Mouse (Mus musculus) adrenal gland, postnatal 14 days (tissue): ENCODE data around the gene Tmem203. TPM values are rescaled to one million over a fixed set of nuclear protein-coding genes. Genes with fewer than 3 reads are reported as not detected.

Experiments
- DNase-seq: peaks from one replicate; pipeline ENCODE4 v3.0.0; 2021; ENCODE audit warnings: mixed read lengths
- long read RNA-seq, 2 experiments: library from polyadenylated mRNA; stranded (forward); transcript quantifications; one replicate each; pipeline ENCODE4 v2.0.0; 2021
- total RNA-seq: library from RNA; stranded (reverse); gene quantifications from 2 replicates; pipeline ENCODE4 v1.2.3, GENCODE M21; 2021

Tmem203 gene
- 25.6 and 31.0 TPM in 2 replicates for total RNA-seq
- long read RNA-seq, experiment 1, transcript Tmem203-201 (1 exons, 854 nt), result major isoform, 48 of 48 reads
- long read RNA-seq, experiment 1, partial matches to known transcripts, result 0 of 48 reads
- long read RNA-seq, experiment 1, other reads (novel, unspliced or antisense), result 0 of 48 reads
- long read RNA-seq, experiment 2, transcript Tmem203-201 (1 exons, 854 nt), result major isoform, 44 of 44 reads
- long read RNA-seq, experiment 2, partial matches to known transcripts, result 0 of 44 reads
- long read RNA-seq, experiment 2, other reads (novel, unspliced or antisense), result 0 of 44 reads

DNA sequence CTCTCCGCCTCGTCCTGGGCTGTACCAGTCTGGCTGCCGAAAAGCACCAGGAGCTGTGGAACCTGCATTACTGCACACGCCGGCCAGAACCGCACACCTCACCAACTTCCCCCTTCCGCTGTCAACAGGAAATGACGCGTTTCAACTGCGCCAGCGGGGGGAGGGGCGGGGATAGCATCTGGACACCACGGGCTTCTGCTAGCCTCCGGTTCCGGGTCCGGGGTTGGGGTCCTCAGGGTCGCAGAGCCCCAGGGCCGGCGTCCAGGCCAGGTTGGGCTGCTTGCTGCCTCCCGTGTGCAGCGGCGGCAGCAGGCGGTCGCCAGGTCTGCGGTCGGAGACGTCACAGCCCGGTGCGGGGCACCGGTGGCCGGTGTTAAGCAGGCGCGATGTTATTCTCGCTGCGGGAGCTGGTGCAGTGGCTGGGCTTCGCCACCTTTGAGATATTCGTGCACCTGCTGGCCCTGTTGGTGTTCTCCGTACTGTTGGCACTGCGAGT is at the start of gene Tmem203:
Gene Tmem203, plus strand, starts transcription at position 156 of the 496 bp plus-strand sequence.
- peak; percentile 94 for DNase-seq

DNA sequence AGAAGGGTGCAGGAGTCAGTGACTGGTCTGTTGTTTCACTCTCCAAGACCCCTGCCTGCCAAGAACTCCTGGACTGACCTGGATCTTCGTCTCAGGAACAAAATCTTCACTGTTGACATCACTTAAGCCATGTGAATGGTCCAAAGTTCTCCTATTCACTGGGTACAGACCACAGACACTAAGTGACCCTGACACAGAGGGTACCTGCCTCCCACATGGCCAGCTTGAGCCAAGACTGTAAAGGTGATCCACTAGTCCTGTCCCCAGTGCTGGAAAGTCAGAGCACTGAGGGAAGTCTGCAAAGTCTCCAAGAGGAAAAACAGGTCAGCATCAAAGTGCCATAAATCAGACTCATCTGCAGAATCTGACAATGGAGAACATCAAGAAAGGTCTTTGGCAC is 47.6 kb upstream of the Tmem203 start:
- DNase-seq, result no peak

DNA sequence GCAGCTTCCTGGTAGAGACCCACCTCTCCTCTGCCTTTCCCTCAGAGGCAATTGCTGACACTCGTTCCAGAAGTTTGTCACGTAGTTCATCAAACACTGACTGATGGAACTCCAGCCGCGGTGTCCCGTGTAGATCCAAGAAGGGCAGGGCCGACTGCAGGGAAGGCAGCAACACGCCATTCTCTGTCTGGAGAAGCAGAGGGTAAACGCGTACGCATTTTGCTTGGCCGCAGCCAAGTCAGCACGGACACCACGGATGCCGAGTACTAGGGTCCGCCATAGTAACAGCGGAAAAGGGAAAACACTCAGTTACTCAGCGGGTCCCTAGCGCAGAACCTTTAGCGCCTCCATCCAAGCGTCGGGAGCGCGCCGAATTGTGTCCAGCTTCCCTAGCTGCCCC is 44.6 kb upstream of the Tmem203 start:
- no peak for DNase-seq

DNA sequence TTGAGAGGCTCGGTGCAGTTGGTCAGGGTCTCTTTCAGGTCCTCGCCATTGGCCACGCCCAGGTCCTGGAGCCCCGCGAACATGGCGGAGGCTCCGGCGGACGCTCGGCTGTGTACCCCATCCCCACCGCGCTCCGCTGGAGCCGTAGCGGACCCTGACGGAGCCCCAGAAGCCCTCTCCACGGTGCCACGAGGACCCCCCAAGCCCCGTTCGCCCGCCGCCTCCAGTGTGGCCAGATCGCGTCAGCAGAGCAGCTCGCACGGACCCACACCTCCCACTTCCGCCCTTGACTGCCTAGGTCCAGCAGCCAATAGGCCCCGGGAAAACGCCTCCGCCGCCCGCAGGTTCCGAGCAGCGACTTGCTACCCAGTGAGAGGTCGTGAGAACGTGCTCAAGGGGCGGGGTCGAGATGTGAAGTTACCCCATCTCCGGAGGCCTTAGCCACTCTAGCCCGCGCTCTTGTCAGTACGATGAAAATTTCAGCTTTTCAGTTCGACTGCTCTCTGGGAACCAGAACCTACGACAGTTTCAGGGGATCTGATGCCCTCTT is 44.0 kb upstream of the Tmem203 start, which contains the start of gene Nelfb:
Gene Nelfb, minus strand, starts transcription at position 369 of the 550 bp plus-strand sequence.
- DNase-seq, result peak; percentile 96

DNA sequence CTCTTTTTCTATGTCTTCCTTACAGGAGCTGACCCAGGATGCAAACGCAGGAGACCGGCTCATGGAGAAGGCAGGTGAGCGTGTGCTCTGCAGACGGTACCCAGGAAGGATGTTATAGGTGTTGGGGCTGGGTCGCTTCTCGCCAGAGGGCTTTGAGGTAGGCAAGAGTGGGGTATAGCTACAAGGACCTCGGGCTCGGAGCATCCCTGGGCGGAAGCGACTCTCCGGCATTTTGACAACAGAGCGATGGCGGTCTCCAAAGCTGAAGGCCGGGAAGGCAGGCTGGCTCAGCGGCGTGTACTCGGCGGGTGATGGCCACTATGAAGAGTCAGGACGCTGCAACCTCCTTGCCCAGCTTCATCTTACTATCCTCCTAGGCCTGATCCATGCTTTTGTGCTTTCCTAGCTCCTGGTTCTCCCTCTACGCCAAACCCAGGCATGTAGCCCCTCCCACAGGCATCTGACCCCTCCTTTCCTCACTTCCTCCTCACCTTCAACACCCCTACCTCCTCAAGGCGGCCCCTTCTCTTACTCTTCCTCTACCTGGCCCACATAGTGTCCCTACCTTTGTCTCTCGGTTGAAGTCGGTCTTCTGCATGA is 41.9 kb upstream of the Tmem203 start:
- DNase-seq, result no peak

DNA sequence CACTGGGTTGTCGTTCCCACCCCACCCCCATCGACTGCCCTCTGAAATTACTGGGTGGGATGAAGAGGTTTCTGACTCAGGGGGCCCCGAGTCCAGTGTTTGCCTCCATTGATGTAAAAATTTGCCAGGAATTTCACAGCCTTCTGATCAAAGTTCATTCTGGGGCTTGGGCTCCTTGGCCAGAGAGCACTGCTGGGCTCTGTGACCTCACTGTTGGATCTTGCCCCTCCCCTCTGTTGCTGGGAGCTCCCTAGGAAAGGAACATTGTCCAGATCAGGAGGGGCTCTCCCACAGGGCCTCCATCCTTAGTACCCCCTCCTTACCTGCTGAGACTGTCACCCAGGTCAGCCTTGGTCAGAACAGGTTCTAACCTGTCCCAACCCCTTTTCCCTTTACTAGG is 40.8 kb upstream of the Tmem203 start, which contains the start of gene Stpg3:
Gene Stpg3, minus strand, starts transcription at position 194 of the 400 bp plus-strand sequence.
- DNase-seq, result no peak

DNA sequence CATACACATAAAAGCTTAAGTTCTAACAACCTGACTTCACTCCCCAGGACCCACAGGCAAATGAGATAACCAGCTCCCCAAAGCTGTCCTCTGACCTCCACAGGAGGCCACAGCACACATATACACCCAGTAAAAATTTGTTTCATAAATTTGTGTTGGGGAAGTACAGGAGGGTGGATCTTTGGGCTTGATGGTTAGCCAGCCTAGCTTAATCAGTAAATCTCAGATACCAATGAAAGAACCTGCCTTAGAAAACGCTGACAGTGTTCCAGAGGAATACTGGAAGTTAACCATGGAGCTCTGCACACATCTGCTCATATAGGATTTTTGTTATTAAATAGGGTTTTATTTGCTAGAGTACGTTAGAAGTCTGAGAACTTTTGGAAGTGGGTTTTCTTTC is 37.6 kb upstream of the Tmem203 start:
- no peak for DNase-seq

DNA sequence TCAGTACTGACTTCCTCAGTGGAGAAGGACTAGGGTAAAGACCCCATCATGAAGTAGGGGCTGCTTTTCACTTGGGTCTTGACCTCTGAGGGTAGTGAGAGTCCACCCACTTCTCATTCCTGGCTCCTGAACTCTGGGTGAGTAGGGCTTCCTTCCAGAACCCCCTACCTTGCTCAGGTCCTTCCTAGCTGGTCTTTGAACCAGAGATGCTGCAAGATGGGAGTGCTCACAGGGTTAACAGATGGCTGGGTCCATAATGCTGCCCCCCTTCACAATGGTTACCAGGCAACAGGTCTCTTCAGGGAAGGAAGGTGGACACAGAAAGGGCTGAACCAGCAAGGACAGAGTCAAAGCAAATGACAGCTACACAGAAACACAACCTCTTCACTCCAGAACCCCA is 36.8 kb upstream of the Tmem203 start, which contains the start of gene Fam166a:
Gene Fam166a, plus strand, starts transcription at position 301 of the 400 bp plus-strand sequence.
- no peak for DNase-seq

DNA sequence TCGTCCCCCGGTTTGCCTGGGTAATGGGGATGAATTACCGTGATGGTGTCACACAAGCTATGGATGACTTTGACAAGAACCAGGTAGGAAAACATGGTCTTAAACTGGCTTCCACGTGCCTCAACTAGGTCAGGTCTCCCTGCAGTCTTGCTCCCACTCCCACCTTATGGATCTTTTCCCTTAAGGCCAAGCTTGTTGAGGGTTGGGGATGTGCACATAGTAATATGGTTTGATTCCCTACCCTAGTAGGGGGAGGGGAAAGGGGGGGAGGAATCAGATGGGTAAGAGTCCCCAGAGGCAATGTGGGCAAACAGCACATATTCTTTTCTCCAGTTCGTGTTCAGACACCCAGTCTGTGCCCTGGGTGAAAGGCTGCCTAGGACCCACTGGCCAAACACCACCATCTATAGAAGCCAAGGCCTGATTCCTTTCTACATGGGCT is 33.9 kb upstream of the Tmem203 start:
- no peak for DNase-seq

DNA sequence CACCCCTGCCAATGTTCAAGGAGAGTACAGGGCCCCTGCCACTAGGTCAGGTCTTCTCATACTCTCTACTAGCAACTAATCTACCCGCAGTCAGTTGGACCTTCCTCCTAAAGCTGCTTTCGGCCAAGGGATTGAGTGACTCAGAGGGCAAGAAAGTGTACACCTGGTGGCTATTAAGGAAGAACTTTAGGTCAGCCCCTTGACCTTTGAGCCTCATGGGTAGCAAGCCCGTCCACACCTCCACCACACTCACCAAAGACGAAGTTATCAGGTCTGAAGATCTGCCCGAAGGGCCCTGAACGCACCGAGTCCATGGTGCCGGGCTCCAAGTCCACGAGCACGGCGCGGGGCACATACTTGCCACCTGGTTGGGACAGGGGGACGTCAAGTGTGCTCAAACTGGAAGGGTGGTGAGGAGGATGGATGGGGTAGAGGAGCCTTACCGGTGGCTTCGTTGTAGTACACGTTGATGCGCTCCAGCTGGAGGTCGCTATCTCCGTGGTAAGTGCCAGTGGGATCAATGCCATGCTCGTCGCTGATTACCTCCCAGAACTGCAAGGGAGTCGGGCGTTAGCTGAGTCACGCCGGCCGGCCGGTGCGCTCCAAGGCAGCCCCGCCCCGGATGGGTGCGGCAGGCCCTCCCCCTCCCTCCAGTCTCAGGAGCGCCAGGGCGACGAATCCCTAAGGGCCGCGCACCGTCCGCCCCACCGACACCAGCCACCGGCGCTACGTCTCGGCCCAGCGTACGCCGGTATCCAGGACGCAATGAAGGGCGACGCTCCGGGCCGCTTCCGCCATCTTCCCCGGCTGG is 31.4 kb upstream of the Tmem203 start:
- DNase-seq, result peak; percentile 95

DNA sequence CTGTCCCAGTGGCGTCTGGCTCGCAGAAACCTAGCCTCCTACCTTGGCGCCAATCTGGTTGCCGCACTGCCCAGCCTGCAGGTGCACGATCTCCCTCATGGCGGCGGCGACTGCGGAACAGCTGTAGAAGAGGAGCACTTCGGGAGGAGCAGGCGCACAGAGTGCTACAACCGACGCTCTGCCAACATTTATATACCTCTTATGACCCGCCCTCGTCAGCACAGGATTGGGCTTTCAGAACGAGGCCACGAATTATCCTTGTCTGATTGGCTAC is 30.8 kb upstream of the Tmem203 start, which contains the start of gene Tubb4b:
Gene Tubb4b, minus strand, starts transcription at position 211 of the 274 bp plus-strand sequence.
- DNase-seq, result no peak

DNA sequence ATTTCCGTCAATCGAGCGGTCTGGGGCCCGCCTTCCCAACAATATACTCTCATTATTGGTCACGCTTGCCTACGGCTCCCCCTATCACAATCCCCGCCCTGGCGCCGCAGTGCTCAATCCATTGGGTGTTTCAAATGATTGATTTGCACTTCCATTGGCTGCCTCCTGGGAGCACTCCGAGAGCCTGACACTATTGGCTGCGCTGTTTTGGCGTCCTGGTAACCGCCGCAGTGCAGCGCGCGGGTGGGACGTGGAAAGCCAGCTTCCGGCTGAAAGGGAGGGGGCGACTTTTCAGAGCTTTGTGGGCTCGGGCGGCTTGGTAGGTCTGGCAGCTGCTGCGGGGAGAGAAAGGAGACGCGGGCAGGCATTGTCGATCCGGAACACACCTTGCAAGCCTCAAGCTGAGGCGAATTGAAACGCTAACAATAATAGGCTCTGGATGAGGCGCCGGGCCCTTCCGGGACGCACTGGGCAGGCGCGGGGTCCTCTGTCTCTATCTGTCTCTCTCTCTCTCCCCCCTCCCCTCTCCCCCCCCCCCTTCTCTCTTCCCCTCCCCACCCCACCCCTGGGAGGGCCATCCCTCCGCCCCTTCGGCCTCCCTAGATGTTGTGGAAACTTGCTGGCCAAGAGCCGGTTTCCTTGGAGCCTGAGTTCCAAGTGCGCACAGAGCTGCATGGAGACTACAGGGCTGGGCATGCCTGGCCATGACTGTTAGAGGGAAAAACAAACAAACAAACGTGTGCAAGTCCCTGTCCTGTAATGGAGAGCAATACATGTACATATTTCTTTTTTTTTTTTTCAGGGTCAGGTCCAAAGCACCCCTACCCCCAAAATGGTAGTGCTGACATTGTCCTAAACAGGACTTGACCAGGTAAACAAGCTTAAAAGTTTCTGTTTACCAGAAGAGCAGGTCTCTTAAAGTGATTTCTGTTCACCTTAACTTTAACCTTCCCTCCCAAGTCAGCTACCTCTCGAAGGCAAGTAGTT is 30.2 kb upstream of the Tmem203 start:
- DNase-seq, result peak; percentile 98

DNA sequence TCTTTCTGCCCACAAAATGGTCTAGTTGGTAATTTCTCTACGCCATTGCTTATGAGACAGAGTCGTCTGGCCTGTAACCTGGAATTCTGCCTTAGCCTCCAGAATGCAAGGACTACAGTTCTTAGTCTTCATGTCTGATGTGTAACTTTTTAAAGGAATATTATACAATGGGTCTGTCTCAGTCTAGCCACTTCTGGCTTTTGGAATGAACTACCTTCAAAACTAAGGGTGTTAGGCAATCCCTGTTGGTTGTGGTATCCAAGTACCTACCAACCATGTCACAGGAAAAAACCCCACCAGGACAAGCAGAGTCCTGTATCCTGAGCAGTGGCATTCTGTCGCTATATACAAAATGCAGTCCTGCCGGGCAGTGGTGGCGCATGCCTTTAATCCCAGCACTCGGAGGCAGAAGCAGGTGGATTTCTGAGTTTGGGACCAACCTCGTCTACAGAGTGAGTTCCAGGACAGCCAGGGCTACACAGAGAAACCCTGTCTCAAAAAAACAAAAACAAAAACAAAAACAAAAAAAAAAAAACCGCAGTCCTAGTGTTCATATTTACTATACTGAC is 29.3 kb upstream of the Tmem203 start:
- no peak for DNase-seq

DNA sequence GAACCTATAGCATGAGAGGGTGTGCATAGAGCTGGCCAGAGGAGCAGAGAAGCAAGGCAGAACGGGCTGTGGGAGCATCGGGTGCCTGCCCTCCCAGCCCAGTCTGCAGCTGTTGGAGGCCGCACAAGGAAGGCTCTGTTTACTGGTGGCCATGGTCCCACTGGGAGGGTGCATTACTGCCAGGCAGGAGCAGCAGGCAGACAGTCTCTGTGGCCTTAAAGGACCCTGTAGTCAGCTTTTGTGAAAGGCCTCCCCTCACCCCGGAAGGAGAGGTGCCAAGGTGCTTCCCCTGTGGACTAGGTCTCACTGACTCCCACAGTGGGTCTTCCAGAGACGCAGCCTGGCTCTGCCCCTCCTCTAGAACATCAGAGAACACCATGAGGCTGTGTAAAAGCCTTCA is 28.4 kb upstream of the Tmem203 start:
- no peak for DNase-seq

DNA sequence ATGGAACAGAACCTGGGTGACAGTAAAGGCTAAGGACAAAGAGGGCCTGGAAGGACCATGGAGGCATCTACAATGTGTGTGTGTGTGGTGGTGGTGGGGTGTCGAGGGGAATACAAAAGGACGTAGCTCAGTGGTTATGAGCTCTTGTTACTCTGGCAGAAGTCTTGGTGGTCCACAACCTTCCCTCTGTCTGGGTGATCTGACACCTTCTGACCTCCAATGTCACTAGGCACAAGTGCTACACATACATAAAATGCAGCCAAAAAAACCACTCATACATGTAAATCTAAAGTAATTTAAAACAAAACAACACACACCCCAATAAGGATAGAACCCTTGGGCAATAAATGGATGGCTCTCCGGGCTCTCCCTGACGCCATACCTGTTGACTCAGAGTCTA is 27.8 kb upstream of the Tmem203 start:
- DNase-seq, result no peak

DNA sequence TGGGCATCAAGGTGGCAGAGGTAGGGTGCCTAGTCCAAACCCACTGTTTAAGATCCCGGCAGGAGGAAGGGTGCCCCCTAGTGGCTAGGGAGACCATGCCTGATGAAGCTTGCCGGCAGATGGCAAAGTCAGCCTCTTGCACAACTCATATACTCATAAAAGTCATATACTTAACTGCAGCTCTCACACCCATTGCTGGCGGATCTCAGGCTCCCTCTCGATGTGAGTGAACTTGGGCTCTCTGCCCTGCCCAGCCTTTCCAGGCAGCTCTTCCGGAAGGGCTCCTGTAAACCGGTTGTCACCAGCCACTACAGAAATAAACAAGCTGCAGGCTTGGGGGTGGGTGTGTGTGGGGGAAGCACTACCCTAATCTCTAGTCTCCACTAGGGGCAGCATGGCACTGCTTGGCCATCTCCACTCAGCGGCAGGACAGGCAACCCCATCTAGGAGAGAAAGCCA is 26.8 kb upstream of the Tmem203 start:
- peak; percentile 92 for DNase-seq

DNA sequence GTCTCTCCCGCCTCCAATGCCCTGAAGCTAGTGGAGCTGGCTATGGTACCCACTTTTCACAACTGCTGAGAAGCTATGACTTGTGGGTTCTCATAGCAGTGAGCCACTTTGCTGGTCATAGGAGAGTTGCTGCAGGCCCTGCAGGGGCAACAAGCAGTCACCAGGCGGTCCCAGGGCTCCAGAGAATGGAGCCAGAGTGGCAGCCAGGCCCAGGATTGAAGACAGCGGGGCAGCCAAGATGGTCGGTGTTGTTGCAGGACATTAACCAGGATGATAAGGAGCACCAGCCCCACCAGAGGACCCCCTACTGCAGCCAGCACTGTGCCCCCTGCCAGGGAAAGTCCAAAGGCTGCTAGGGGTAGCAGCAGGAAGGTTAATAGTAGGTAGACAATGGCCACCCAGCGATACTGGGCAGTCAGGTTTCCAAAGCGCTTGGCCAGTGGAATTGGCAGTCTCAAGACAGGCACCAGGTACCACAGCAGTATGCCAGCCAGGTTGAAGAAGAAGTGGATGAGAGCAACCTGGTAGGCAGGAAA is 26.2 kb upstream of the Tmem203 start:
- DNase-seq, result no peak

DNA sequence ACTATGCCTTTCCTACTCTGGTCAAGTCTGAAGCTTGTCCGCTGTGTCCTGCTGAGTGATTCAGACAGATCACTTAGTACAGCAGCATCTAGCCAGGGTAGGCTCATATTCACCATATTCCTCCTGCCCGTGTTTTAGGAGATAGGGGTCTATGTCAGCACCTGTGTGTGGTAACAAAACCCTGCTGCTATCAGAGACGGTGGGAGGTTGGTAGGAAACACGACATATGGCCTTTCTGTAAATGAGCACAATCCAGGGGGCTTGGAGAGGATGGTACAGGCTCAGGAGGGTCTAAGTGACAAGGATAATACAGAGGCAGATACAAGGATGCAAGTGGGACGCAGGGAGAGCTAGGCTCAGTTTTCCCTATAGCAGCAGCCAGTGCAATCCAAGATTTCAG is 25.7 kb upstream of the Tmem203 start:
- no peak for DNase-seq

DNA sequence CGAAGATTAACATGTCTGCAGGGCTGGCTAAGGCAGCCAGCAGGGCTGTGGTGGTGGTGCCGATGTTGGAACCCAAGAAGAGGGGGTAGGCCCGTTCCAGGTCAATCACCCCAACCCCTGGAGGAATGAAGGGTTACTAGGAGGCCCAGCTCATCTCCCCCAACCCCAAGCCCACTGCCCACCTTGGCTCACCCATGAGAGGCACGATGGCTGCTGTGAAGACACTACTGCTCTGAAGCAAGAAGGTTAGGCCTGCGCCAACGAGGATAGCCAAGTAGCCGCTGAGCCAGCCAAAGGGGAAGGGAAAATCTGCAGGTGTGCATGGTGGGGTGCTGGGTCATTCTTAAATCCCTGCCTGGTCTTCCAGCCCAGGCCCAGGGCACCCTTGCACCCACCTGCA is 24.7 kb upstream of the Tmem203 start:
- DNase-seq, result no peak

DNA sequence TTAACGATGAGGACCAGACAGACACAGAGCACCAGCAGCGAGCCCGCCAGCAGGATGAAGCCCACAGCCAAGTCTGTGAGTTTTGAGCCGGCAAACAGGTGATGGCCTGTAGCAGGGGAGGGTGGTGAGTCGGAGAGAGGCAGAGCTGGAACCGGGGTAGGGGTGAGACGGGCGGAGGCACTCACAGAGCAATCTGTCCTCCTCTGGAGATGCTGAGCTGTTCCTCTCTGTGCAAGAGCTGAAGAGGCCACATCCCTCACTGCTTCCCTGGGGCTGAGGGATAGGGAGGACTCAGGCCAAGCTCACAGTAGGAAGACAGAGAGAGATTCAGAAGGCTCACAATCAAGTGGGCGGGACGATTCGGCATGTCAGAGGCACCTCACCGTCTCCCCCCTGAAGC is 24.2 kb upstream of the Tmem203 start:
- no peak for DNase-seq

DNA sequence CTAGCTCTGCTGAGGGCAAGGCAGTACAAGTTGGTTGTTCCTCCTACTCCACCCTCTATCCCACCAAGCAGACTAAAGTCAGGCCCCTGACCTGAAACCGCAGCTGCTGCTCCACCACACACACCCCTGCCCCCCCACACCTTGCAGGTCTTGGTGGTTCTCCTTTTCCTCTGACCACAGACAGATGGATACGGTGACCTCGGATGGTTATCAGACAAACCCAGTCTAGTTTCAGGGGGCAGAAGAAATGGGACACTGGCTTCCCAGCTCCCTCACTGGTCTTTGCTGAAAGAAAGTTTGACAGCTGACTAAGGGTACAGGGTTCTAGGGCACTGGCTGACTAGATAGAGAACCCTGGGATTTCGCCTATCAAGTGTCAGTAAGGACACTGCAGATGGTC is 21.8 kb upstream of the Tmem203 start:
- DNase-seq, result no peak
